Mouse (Mus musculus): ENCODE results near the gene Gm973. TPM values are rescaled to one million over a fixed set of nuclear protein-coding genes. Genes with fewer than 3 reads are reported as not detected.

The Gm973 gene
- total RNA-seq, 2 experiments from 2014 or later = 7.0 to 7.9 TPM

DNA sequence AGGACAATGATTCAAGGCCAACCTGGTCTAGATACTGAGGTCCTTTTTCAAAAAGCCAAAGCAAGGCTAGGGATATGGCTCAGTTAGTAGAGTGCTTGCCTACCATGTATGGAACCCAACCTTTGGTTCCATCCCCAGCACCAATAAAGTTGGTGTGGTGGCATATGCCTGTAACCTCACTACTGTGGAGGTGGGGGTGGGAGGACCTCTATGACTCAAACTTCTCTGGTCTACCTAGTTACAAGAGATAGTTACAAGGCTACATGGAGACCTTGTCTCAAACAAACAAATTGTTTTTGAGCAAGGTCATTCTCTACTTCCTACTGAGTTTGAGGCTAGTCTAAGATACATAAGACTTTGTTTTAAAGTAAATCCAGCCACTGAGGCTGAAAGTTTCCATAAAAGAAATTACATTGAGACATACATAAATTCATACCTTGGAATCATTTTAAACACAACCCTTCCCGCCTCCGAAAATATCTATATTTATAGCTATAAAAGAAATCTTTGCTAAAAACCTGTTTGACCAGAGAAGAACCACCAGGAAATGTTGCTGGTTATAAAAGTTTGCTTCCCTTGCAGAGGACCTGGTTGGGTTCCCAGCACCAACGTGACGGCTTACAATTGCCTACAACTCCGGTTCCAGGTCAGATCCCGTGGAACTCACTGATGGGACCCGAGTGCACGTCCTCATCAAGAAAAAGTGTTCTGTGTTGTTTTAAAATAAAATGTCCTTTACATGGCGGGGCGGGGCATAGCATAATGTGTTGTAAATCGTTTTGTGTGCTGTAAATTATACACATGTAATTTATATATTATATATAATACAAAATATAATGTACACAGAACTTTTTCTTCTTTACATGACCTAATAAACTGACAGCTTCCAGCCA lies 168.1 kb downstream of the Gm973 start:
- peak; percentile 16 to 33 for DNase-seq (ENCODE audit: low spot score in 2 of 2)

DNA sequence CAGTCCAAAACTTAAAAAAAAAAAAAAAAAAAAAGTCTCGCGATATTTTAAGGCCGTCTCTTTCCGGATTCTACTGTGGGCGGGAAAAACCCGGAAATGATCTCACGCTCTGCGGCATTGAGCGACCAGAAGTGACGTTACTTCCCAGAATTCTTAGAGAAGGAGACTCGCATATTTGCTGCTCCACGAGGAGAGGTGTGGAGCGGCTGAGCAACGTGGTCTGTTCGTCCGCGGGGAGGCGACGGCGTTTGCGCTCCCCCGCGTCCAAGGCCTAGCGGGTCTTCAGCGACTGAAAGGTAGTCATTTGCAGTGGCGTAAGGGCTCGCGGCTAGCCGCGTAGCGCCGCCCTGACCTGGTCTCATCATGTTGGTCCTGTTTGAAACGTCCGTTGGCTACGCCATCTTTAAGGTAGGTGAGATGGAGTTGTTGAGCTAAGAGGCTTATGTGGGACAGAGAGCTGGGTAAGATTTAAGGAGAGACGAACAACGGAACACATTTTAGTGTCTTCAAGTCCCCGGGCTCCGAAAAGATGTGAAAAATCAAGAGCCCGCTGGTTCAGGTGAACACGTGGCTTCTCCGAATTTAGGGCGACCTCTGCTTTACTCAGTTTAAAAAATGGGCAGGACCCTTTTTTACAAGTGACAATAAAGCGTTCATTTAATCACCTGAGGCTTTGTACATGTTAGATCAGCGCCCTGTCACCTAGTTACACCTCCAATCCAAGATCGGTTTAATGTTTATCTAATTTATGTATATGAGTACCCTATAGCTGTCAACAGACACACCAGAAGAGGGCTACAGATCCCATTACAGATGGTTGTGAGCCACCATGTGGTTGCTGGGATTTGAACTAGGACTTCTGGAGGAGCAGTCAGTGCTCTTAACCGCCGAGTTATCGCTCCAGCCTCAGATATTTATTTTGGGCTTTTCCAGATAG lies 169.0 kb downstream of the Gm973 start, which contains the start of gene Nop58:
Nop58 (plus strand) TSS at position 153 of the 937 bp plus-strand sequence.
- DNase-seq (ENCODE audit: low spot score in 2 of 2) = peak; percentile 78 to 82

Other genes with a start within 250 kb of the Gm973 start
- gene Fzd7, start 33.8 kb upstream of the Gm973 start, total RNA-seq (2021) = 1 to 10 TPM; 5.8 to 6.5 TPM
- gene Sumo1, start 154.6 kb downstream of the Gm973 start, total RNA-seq (2021) = 100 to 1,000 TPM; 103 to 105 TPM
- 10 to 100 TPM; 82.6 to 91.4 TPM for gene Nop58, start 168.7 kb downstream of the Gm973 start, total RNA-seq (2021)
- 100 to 1,000 TPM in 1 of 2 experiments, 10 to 100 TPM in 1; 99.0 to 103 TPM for gene Bmpr2, start 247.1 kb downstream of the Gm973 start, total RNA-seq (2021)

All from layer of hippocampus, postnatal 10 days (tissue).